Mouse (Mus musculus) heart, embryonic 10.5 days (tissue): ENCODE data around the gene Mex3d. TPM values are rescaled to one million over a fixed set of nuclear protein-coding genes. Genes with fewer than 3 reads are reported as not detected.

ENCODE experiments used
- DNase-seq: peaks from one replicate; pipeline ENCODE4 v3.0.0-alpha.2; 2017; ENCODE audit warnings: low spot score
- H3K27ac ChIP-seq: fragments of 300-500 bp; sonication (generic); 2 replicates; pipeline ENCODE4 v1.5.1; 2016; ENCODE audit warnings: mild to moderate bottlenecking
- H3K27me3 ChIP-seq: fragments of 300-500 bp; sonication (generic); 2 replicates; pipeline ENCODE4 v1.6.1; 2016; ENCODE audit warnings: mild to moderate bottlenecking; ENCODE audit not compliant: poor library complexity, insufficient read depth, severe bottlenecking
- H3K36me3 ChIP-seq: fragments of 300-500 bp; sonication (generic); 2 replicates; pipeline ENCODE4 v1.6.1; 2016; ENCODE audit warnings: mild to moderate bottlenecking, moderate library complexity
- H3K4me1 ChIP-seq: fragments of 300-500 bp; sonication (generic); 2 replicates; pipeline ENCODE4 v1.6.1; 2016; ENCODE audit warnings: mild to moderate bottlenecking
- H3K4me3 ChIP-seq: fragments of 300-500 bp; sonication (generic); 2 replicates; pipeline ENCODE4 v1.5.1; 2016; ENCODE audit warnings: mild to moderate bottlenecking, moderate library complexity
- H3K9me3 ChIP-seq: fragments of 300-500 bp; sonication (generic); 2 replicates; pipeline ENCODE4 v1.6.1; 2016; ENCODE audit warnings: mild to moderate bottlenecking, moderate library complexity
- WGBS: fragments of 180-500 bp; shearing (Covaris S2); methylation state at CpG from one replicate; pipeline ENCODE4 v1.1.7; 2016; 5-methylcytosine and 5-hydroxymethylcytosine counted together
- polyA plus RNA-seq: library from polyadenylated mRNA; unstranded; fragments of >200 nt; fragmentation: Nextera tagmentation; extraction: Ambion mirVana; gene quantifications from 2 replicates; pipeline ENCODE4 v1.2.1, GENCODE M21; 2016

The Mex3d gene
- polyA plus RNA-seq, 1 experiment from 2014 or later: 5.0 TPM

GRCm38 (mm10) chr10:80405481-80406173, 18.2 kb upstream of the Mex3d start:
- no peaks in the 10 kb centered on the region for H3K27me3 ChIP-seq
- H3K36me3 ChIP-seq: peaks cover 60% of the 10 kb centered on the region
- 55% methylated on average over 10 of the region's 10 CpGs for WGBS
- peaks cover 35% of the 10 kb centered on the region for H3K4me1 ChIP-seq
- peak overlapping the region; percentile 83 for H3K4me3 ChIP-seq
- DNase-seq: no peak
- no peaks in the 10 kb centered on the region; the same call in 1 of the 2 replicates for H3K9me3 ChIP-seq
- H3K27ac ChIP-seq: peak overlapping the region; percentile 90

DNA sequence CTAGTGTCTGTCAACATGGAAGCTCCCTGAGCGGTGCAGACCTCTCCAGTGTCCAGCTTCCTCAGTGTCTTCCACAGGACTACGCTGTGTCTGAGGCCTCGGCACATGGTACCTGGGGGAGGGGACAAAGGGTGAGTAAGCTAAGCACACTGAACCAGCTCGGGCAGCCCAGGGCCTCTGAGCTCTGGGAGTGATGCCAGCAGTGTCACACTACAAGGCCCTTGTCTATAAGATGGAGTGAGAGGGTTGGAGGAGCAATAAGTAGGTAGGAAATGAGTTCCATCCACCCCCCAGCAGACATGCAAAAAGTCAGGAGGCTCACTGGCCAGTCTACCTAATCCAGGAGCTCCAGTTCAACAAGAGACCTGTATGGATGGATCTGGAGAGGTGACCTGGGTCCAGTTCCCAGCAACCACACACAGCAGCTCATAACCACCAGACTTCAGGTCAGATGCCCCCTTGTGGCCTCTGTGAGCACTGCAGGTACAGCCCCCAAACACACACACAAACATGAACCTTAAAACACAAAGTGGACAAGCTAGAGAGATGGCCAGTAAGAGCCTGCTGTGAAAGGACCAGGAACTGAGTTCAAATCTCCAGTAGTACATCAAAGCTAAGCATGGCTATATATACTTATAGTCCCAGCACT, 15.7 kb upstream of the Mex3d start:
- DNase-seq: no peak
- no peaks in the 10 kb centered on the region for H3K27me3 ChIP-seq
- WGBS: 94% methylated on average over 4 of the region's 4 CpGs
- H3K4me1 ChIP-seq: peaks cover 47% of the 10 kb centered on the region
- H3K4me3 ChIP-seq: peak overlapping the region; percentile 8; the same call in 1 of the 2 replicates
- no peak overlapping the region for H3K27ac ChIP-seq
- H3K36me3 ChIP-seq: peaks cover 41% of the 10 kb centered on the region
- no peaks in the 10 kb centered on the region; the same call in 1 of the 2 replicates for H3K9me3 ChIP-seq

GRCm38 (mm10) chr10:80400704-80401161, 13.3 kb upstream of the Mex3d start:
- DNase-seq: no peak
- peaks cover 46% of the 10 kb centered on the region for H3K4me1 ChIP-seq
- H3K9me3 ChIP-seq: no peaks in the 10 kb centered on the region; the same call in 1 of the 2 replicates
- 74% methylated on average over 4 of the region's 4 CpGs for WGBS
- H3K4me3 ChIP-seq: peak overlapping the region; percentile 89
- H3K27me3 ChIP-seq: no peaks in the 10 kb centered on the region
- peaks cover 61% of the 10 kb centered on the region for H3K36me3 ChIP-seq
- H3K27ac ChIP-seq: peak overlapping the region; percentile 99

DNA sequence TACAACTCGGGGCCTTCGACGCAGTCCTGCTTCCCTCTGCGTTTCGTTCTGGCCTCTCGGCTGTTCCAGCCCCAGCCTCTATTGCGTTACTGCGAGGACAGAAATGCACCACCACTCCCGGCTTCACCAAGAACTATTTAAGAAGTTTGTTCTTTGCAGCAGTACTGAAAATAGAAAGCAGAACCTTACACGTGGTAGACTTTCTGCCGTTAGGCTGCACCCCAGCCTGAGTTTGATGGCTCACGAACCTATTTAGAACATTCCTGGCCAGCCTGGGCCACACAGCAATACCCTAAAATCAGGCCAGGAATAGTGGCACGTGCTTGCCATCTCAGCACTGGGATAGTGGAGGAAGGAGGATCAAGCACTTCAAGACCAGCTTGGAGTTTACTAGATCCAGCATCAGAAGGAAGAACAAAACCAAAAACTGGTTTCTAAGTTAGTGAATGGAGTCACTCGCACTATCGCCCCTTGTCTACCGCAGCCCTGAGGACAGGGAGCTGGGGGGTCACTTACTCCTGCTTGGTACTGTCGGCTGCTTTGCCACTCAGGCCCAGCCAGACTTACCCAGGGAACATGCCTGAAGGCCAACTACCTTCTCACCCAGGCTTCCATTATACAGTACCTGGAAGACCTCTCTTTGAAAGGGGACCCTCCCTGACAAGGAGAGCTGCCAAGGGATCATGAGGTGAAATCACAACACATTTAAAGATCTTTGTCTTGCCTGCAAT, 12.7 kb upstream of the Mex3d start:
- Histone ChIP-seq H3K27ac (peak overlapping the region; percentile 99), H3K4me3 (peak overlapping the region; percentile 89), H3K9me3 (no peaks in the 10 kb centered on the region; the same call in 1 of the 2 replicates), H3K4me1 (peaks cover 40% of the 10 kb centered on the region), H3K27me3 (no peaks in the 10 kb centered on the region), H3K36me3 (peaks cover 64% of the 10 kb centered on the region)
- no peak for DNase-seq
- WGBS: 12% methylated on average over 17 of the region's 17 CpGs

DNA sequence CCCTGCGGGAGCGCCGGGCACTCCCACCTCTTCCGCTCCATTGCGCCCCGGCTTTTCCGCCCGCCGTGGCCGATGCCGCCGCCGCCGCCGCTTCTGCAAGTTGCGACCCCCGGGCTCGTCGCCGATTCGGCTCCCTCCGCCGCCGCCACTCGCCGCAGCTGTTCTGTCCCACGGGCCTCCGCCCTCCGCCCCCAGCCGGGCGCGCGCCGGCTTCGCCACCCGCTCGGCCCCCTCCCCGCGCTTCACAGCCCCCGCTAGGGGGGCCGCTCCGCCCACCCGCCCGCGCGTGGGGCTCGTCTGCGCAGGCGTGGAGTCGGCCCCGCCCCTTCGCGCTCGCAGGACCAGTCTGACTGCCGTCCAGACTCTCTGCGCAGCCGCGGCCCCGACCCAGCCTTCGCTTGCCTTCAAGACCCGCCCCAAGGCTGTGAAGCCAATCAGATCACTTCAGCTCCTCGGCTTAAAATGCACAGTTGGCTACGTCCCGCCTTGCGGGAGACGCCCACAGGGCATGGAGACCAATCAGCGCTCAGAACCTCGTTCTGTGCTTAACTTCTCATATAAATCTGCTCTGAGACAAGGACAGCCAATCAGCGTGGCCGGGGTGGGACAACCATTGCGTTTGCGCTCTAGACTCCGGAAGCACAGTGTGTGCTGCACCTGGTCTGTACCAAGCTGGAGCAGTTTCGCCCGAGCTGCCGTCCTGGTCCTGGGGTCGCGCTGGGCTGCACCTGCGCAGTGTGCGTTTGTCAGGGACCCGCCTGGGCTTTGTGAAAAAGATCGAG, 11.9 kb upstream of the Mex3d start, which contains the start of gene Mbd3:
TSS of gene Mbd3 (minus strand) at position 360 of the 782 bp plus-strand sequence.
- H3K4me1 ChIP-seq: peaks cover 36% of the 10 kb centered on the region
- peak; percentile 100 for DNase-seq
- peaks cover 65% of the 10 kb centered on the region for H3K36me3 ChIP-seq
- H3K4me3 ChIP-seq: peak within 1 kb of the TSS; percentile 89
- no peaks in the 10 kb centered on the region; the same call in 1 of the 2 replicates for H3K9me3 ChIP-seq
- H3K27me3 ChIP-seq: no peaks in the 10 kb centered on the region
- WGBS: under 1% methylated on average over 82 of the region's 82 CpGs
- peak within 1 kb of the TSS; percentile 99 for H3K27ac ChIP-seq

- peak overlapping the region; percentile 89 for H3K4me3 ChIP-seq
- H3K27ac ChIP-seq: peak overlapping the region; percentile 99
- WGBS: under 1% methylated on average over 59 of the region's 59 CpGs
- no peaks in the 10 kb centered on the region; the same call in 1 of the 2 replicates for H3K9me3 ChIP-seq
- peaks cover 40% of the 10 kb centered on the region for H3K4me1 ChIP-seq
- DNase-seq: peak; percentile 99
- no peaks in the 10 kb centered on the region for H3K27me3 ChIP-seq
- peaks cover 65% of the 10 kb centered on the region for H3K36me3 ChIP-seq
Measured at GRCm38 (mm10) chr10:80398719-80399190, 11.3 kb upstream of the Mex3d start.

DNA sequence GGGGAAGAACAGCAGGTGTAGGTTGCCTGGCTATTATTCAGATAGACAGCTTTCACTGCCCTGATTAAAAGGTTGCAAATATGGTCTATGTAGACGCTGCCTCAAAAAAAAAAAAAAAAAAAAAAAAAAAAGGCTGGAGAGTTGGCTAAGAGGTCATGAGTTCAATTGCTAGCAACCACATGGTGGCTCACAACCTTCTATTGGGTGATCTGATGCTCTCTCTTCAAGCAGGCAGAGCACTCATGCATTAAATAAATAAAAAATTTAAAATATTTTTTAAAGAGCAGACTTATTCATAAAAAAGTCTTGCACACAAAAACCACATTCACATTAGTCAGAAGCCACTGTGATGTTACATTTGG, 10.7 kb upstream of the Mex3d start:
- H3K27me3 ChIP-seq: no peaks in the 10 kb centered on the region
- peak overlapping the region; percentile 99 for H3K27ac ChIP-seq
- no peaks in the 10 kb centered on the region for H3K9me3 ChIP-seq
- peak overlapping the region; percentile 89 for H3K4me3 ChIP-seq
- 10% methylated on average over 1 of the region's 1 CpGs for WGBS
- peaks cover 41% of the 10 kb centered on the region for H3K4me1 ChIP-seq
- peaks cover 65% of the 10 kb centered on the region for H3K36me3 ChIP-seq
- DNase-seq: no peak

- no peaks in the 10 kb centered on the region for H3K9me3 ChIP-seq
- DNase-seq: no peak
- H3K27ac ChIP-seq: peak overlapping the region; percentile 99
- WGBS: 64% methylated on average over 8 of the region's 8 CpGs
- peaks cover 41% of the 10 kb centered on the region for H3K4me1 ChIP-seq
- H3K36me3 ChIP-seq: peaks cover 65% of the 10 kb centered on the region
- peak overlapping the region; percentile 89 for H3K4me3 ChIP-seq
- no peaks in the 10 kb centered on the region for H3K27me3 ChIP-seq
Measured at GRCm38 (mm10) chr10:80397524-80398173, 10.2 kb upstream of the Mex3d start.

- no peaks in the 10 kb centered on the region for H3K9me3 ChIP-seq
- peak overlapping the region; percentile 99 for H3K27ac ChIP-seq
- WGBS: 91% methylated on average over 11 of the region's 11 CpGs
- DNase-seq: no peak
- H3K4me3 ChIP-seq: peak overlapping the region; percentile 89
- H3K4me1 ChIP-seq: peaks cover 41% of the 10 kb centered on the region
- H3K27me3 ChIP-seq: no peaks in the 10 kb centered on the region
- H3K36me3 ChIP-seq: peaks cover 65% of the 10 kb centered on the region
Measured at GRCm38 (mm10) chr10:80396822-80397523, 9.5 kb upstream of the Mex3d start.

- DNase-seq: no peak
- no peaks in the 10 kb centered on the region for H3K27me3 ChIP-seq
- no peaks in the 10 kb centered on the region for H3K9me3 ChIP-seq
- H3K4me3 ChIP-seq: 0 out of 2 replicates have a peak overlapping the region, but pooled peaks have one; percentile 15
- peaks cover 29% of the 10 kb centered on the region for H3K4me1 ChIP-seq
- no peak overlapping the region for H3K27ac ChIP-seq
- H3K36me3 ChIP-seq: peaks cover 76% of the 10 kb centered on the region
- 95% methylated on average over 35 of the region's 35 CpGs for WGBS
Measured at GRCm38 (mm10) chr10:80395025-80395627, 7.7 kb upstream of the Mex3d start.

DNA sequence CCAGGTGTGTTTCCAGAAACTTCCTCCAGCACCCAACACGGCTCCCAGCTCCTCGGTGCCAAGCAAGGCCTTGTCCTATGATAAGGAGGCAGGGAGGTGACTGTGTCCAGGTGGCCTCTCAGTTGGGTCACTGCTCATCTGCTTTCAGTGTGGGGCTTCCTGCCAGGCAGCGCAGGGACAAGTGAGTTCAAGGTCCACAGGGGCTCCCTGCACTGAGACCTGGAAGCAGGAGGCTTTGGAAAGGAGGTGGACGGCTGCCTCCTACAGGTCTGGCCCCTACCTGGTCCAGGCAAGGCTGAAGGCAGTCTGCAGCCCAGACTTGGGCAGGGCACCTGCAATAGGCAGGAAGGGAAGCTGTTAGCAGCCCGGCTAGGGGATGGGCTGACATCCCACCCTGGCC, 5.2 kb upstream of the Mex3d start:
- peaks cover 78% of the 10 kb centered on the region for H3K36me3 ChIP-seq
- no peaks in the 10 kb centered on the region for H3K9me3 ChIP-seq
- no peak overlapping the region for H3K4me3 ChIP-seq
- WGBS: 91% methylated on average over 5 of the region's 5 CpGs
- H3K27ac ChIP-seq: no peak overlapping the region
- peaks cover 27% of the 10 kb centered on the region for H3K4me1 ChIP-seq
- no peak for DNase-seq
- no peaks in the 10 kb centered on the region for H3K27me3 ChIP-seq
